Mouse (Mus musculus): ENCODE measurements at regions not wholly inside any gene's neighbourhood (a gene's known extent, or its start where the extent isn't known, plus 50 kb on each side); places are given as distances from the start of the nearest gene placed in this dataset.
A peak's percentile ranks its signal among the peaks of the same experiment; 100 is the strongest.

GRCm38 (mm10) chr3:130978986-130979642 is 131.2 kb upstream of the Lef1 start:
- DNase-seq (ENCODE audit: low spot score): peak; percentile 37

GRCm38 (mm10) chr3:130977921-130978700 is 132.2 kb upstream of the Lef1 start:
- peak; percentile 20 for DNase-seq (ENCODE audit: low spot score)

GRCm38 (mm10) chr3:130976206-130976605 is 134.1 kb upstream of the Lef1 start:
- DNase-seq (ENCODE audit: low spot score): peak; percentile 19

GRCm38 (mm10) chr3:130975291-130975690 is 135.0 kb upstream of the Lef1 start:
- no peak for DNase-seq (ENCODE audit: low spot score)

- DNase-seq (ENCODE audit: low spot score): no peak
These were observed 138.1 kb upstream of the Lef1 start for GRCm38 (mm10) chr3:130972126-130972525.

GRCm38 (mm10) chr3:130965275-130965674 is 145.0 kb upstream of the Lef1 start:
- DNase-seq (ENCODE audit: low spot score): no peak

- DNase-seq (ENCODE audit: low spot score): no peak
These were observed 146.2 kb upstream of the Lef1 start for GRCm38 (mm10) chr3:130964088-130964487.

- no peak for DNase-seq (ENCODE audit: low spot score)
These were observed 146.6 kb upstream of the Lef1 start for GRCm38 (mm10) chr3:130963625-130964024.

- no peak for DNase-seq (ENCODE audit: low spot score)
These were observed 147.4 kb upstream of the Lef1 start for GRCm38 (mm10) chr3:130962701-130963472.

- DNase-seq (ENCODE audit: low spot score): no peak
These were observed 148.1 kb upstream of the Lef1 start for GRCm38 (mm10) chr3:130962151-130962633.

- no peak for DNase-seq (ENCODE audit: low spot score)
These were observed 148.6 kb upstream of the Lef1 start for GRCm38 (mm10) chr3:130961704-130962103.

- DNase-seq (ENCODE audit: low spot score): no peak
These were observed 154.3 kb upstream of the Lef1 start for GRCm38 (mm10) chr3:130955958-130956357.

GRCm38 (mm10) chr3:130951381-130951780 is 158.9 kb upstream of the Lef1 start:
- no peak for DNase-seq (ENCODE audit: low spot score)

GRCm38 (mm10) chr3:130950872-130951271 is 159.4 kb upstream of the Lef1 start:
- no peak for DNase-seq (ENCODE audit: low spot score)

GRCm38 (mm10) chr3:130947880-130948279 is 162.4 kb upstream of the Lef1 start:
- no peak for DNase-seq (ENCODE audit: low spot score)

- DNase-seq (ENCODE audit: low spot score): peak; percentile 89
These were observed 163.0 kb upstream of the Lef1 start for GRCm38 (mm10) chr3:130947277-130947606.

GRCm38 (mm10) chr3:130946576-130947276 is 163.5 kb upstream of the Lef1 start:
- DNase-seq (ENCODE audit: low spot score): no peak

- peak; percentile 16 for DNase-seq (ENCODE audit: low spot score)
These were observed 164.3 kb upstream of the Lef1 start for GRCm38 (mm10) chr3:130945861-130946449.

GRCm38 (mm10) chr3:130945396-130945795 is 164.9 kb upstream of the Lef1 start:
- no peak for DNase-seq (ENCODE audit: low spot score)

- no peak for DNase-seq (ENCODE audit: low spot score)
These were observed 166.0 kb upstream of the Lef1 start for GRCm38 (mm10) chr3:130944241-130944640.

- no peak for DNase-seq (ENCODE audit: low spot score)
These were observed 167.2 kb upstream of the Lef1 start for GRCm38 (mm10) chr3:130942947-130943630.

All from T-cell, adult 2 months (primary cell).